Mouse (Mus musculus) gastrocnemius, postnatal 36 days (tissue): ENCODE results near the gene Fus. TPM values are rescaled to one million over a fixed set of nuclear protein-coding genes. Genes with fewer than 3 reads are reported as not detected.
A peak's percentile ranks its signal among the peaks of the same experiment; 100 is the strongest.
"Not testable (repeated sequence)": the region's sequence is repeated elsewhere in the genome, so short reads cannot be mapped to it uniquely, and the experiment has no call there.

Experiments used
- DNase-seq, 2 experiments: peaks; one replicate each; pipeline ENCODE4 v3.0.0; 2022
- intact Hi-C: fragments of 180-260 bp; cut with DNase I; formaldehyde crosslinking; loops from one replicate; pipeline ENCODE4 v1.15.1; 2025
- total RNA-seq, 2 experiments: library from RNA; stranded (reverse); gene quantifications; 2 replicates each; pipeline ENCODE4 v1.2.3; 2021

Gene Fus
- total RNA-seq, 2 experiments from 2014 or later: 60.9 to 92.2 TPM

GRCm38 (mm10) chr7:127936216-127936884 lies 30.9 kb upstream of the Fus start:
- intact Hi-C loops: loop anchor here (5.0 kb wide), 1 partner anchor 134 kb away; the partner anchor contains the start of gene Hsd3b7

GRCm38 (mm10) chr7:127942097-127942496 lies 25.2 kb upstream of the Fus start:
- intact Hi-C loops, DNase-seq: not testable (repeated sequence)

More at GRCm38 (mm10) chr7:127936216-127936884, 30.9 kb upstream of the Fus start:
- DNase-seq: no peak

GRCm38 (mm10) chr7:127944614-127945013 lies 22.6 kb upstream of the Fus start:
- DNase-seq: no peak
- intact Hi-C loops: no loop called here

GRCm38 (mm10) chr7:127946470-127947023 lies 20.7 kb upstream of the Fus start, which contains the start of gene Prss36:
Prss36 (minus strand) TSS chr7:127946725.
- no peak for DNase-seq
- intact Hi-C loops: no loop called here

- DNase-seq: no peak
- intact Hi-C loops: no loop called here
Measured at GRCm38 (mm10) chr7:127952864-127953581, 14.2 kb upstream of the Fus start.

- intact Hi-C loops: no loop called here
- no peak for DNase-seq
Measured at GRCm38 (mm10) chr7:127959364-127959763, 7.9 kb upstream of the Fus start.

- intact Hi-C loops: no loop called here
- no peak for DNase-seq
Measured at GRCm38 (mm10) chr7:127966371-127966918, 812 bp upstream of the Fus start.

GRCm38 (mm10) chr7:127967922-127968828 lies 918 bp downstream of the Fus start:
- DNase-seq: peak; percentile 71 to 78
- intact Hi-C loops: no loop called here

- DNase-seq: no peak
- intact Hi-C loops: no loop called here
Measured at GRCm38 (mm10) chr7:127974413-127974930, 7.2 kb downstream of the Fus start.

- intact Hi-C loops: no loop called here
- DNase-seq: no peak
Measured at GRCm38 (mm10) chr7:127978856-127979255, 11.6 kb downstream of the Fus start.

- intact Hi-C loops: no loop called here
- no peak for DNase-seq
Measured at GRCm38 (mm10) chr7:127980606-127981005, 13.3 kb downstream of the Fus start.

- DNase-seq: no peak
- intact Hi-C loops: no loop called here
Measured at GRCm38 (mm10) chr7:127988904-127989303, 21.6 kb downstream of the Fus start.

GRCm38 (mm10) chr7:127991643-127992487 lies 24.6 kb downstream of the Fus start:
- intact Hi-C loops: no loop called here
- DNase-seq: peak; percentile 41 to 57

GRCm38 (mm10) chr7:127992488-127993340 lies 25.5 kb downstream of the Fus start:
- no peak for DNase-seq
- intact Hi-C loops: no loop called here

- intact Hi-C loops: no loop called here
- no peak for DNase-seq
Measured at GRCm38 (mm10) chr7:127993341-127993977, 26.2 kb downstream of the Fus start, which contains the start of gene Pycard. Pycard (minus strand) TSS chr7:127993867.

- intact Hi-C loops: no loop called here
- no peak for DNase-seq
Measured at GRCm38 (mm10) chr7:127999436-127999835, 32.2 kb downstream of the Fus start.
